Mouse (Mus musculus): Measurements from ENCODE around the gene Nudt22. TPM values are rescaled to one million over a fixed set of nuclear protein-coding genes. Genes with fewer than 3 reads are reported as not detected.
A peak's percentile ranks its signal among the peaks of the same experiment; 100 is the strongest.

Gene Nudt22
- total and polyA plus RNA-seq, 2 experiments: 14.4 to 30.9 TPM

GRCm38 (mm10) chr19:6990712-6991111 lies 5.2 kb downstream of the Nudt22 start:
- no peak for DNase-seq (ENCODE audit: extremely low read depth, low read depth, low spot score)
- no peak for TF ChIP-seq POLR2A (IDR thresholded peaks at IDR 0.05; ENCODE audit: extremely low read depth, insufficient read depth, low read length)
- TF ChIP-seq CTCF (IDR thresholded peaks at IDR 0.05; ENCODE audit: low read depth, low read length): no peak
- H3K4me1 ChIP-seq (ENCODE audit: control insufficient read depth, insufficient read depth, low read length): peaks cover 10% of the 10 kb centered on the region
- WGBS: 93% methylated on average over 6 of the region's 6 CpGs
- no peaks in the 10 kb centered on the region for H3K79me2 ChIP-seq (ENCODE audit: control insufficient read depth, insufficient read depth, low read length)
- H3K4me3 ChIP-seq (ENCODE audit: insufficient read depth, low read depth, low read length): no peak overlapping the region
- H3K27ac ChIP-seq (replicated peaks; ENCODE audit: insufficient read depth, low read depth, low read length): no peak overlapping the region
- no peaks in the 10 kb centered on the region for H3K36me3 ChIP-seq (ENCODE audit: control insufficient read depth, insufficient read depth, low read length)
- H3K9ac ChIP-seq (ENCODE audit: low read depth, low read length): no peak overlapping the region
- no peaks in the 10 kb centered on the region for H3K27me3 ChIP-seq (ENCODE audit: control insufficient read depth, insufficient read depth, low read length)

- H3K79me2 ChIP-seq (ENCODE audit: control insufficient read depth, insufficient read depth, low read length): no peaks in the 10 kb centered on the region
- no peak overlapping the region for H3K4me3 ChIP-seq (ENCODE audit: insufficient read depth, low read depth, low read length)
- no peak for DNase-seq (ENCODE audit: extremely low read depth, low read depth, low spot score)
- H3K27ac ChIP-seq (replicated peaks; ENCODE audit: insufficient read depth, low read depth, low read length): no peak overlapping the region
- H3K4me1 ChIP-seq (ENCODE audit: control insufficient read depth, insufficient read depth, low read length): peaks cover 5% of the 10 kb centered on the region; the same call in 1 of the 2 replicates
- H3K9ac ChIP-seq (ENCODE audit: low read depth, low read length): no peak overlapping the region
- TF ChIP-seq CTCF (IDR thresholded peaks at IDR 0.05; ENCODE audit: low read depth, low read length): no peak
- TF ChIP-seq POLR2A (IDR thresholded peaks at IDR 0.05; ENCODE audit: extremely low read depth, insufficient read depth, low read length): no peak
- WGBS: 93% methylated on average over 8 of the region's 8 CpGs
- H3K36me3 ChIP-seq (ENCODE audit: control insufficient read depth, insufficient read depth, low read length): no peaks in the 10 kb centered on the region
- no peaks in the 10 kb centered on the region for H3K27me3 ChIP-seq (ENCODE audit: control insufficient read depth, insufficient read depth, low read length)
These were observed 6.7 kb downstream of the Nudt22 start for GRCm38 (mm10) chr19:6989251-6989650.

GRCm38 (mm10) chr19:6987904-6988285 lies 8.0 kb downstream of the Nudt22 start:
- peak overlapping the region; percentile 98 for H3K9ac ChIP-seq (ENCODE audit: low read depth, low read length)
- 0 out of 2 replicates have a peak overlapping the region, but pooled peaks have one; percentile 38 for H3K27ac ChIP-seq (replicated peaks; ENCODE audit: insufficient read depth, low read depth, low read length)
- no peaks in the 10 kb centered on the region for H3K27me3 ChIP-seq (ENCODE audit: control insufficient read depth, insufficient read depth, low read length)
- no peaks in the 10 kb centered on the region for H3K36me3 ChIP-seq (ENCODE audit: control insufficient read depth, insufficient read depth, low read length)
- no peaks in the 10 kb centered on the region for H3K79me2 ChIP-seq (ENCODE audit: control insufficient read depth, insufficient read depth, low read length)
- DNase-seq (ENCODE audit: extremely low read depth, low read depth, low spot score): no peak
- 8% methylated on average over 8 of the region's 8 CpGs for WGBS
- no peak for TF ChIP-seq CTCF (IDR thresholded peaks at IDR 0.05; ENCODE audit: low read depth, low read length)
- no peak for TF ChIP-seq POLR2A (IDR thresholded peaks at IDR 0.05; ENCODE audit: extremely low read depth, insufficient read depth, low read length)
- H3K4me3 ChIP-seq (ENCODE audit: insufficient read depth, low read depth, low read length): peak overlapping the region; percentile 89
- H3K4me1 ChIP-seq (ENCODE audit: control insufficient read depth, insufficient read depth, low read length): peaks cover 5% of the 10 kb centered on the region; the same call in 1 of the 2 replicates

- TF ChIP-seq POLR2A (IDR thresholded peaks at IDR 0.05; ENCODE audit: extremely low read depth, insufficient read depth, low read length) (0 out of 2 replicates have a peak, but pooled peaks have one; percentile 22), CTCF (IDR thresholded peaks at IDR 0.05; ENCODE audit: low read depth, low read length) (no peak)
- H3K4me3 ChIP-seq (ENCODE audit: insufficient read depth, low read depth, low read length): peak within 1 kb of the TSS; percentile 89
- H3K27ac ChIP-seq (replicated peaks; ENCODE audit: insufficient read depth, low read depth, low read length): peak within 1 kb of the TSS; percentile 89
These were observed 8.6 kb downstream of the Nudt22 start, which contains the start of gene Vegfb for GRCm38 (mm10) chr19:6987061-6987903. Gene Vegfb, minus strand, starts transcription at chr19:6987651.

GRCm38 (mm10) chr19:6985951-6986708 lies 9.8 kb downstream of the Nudt22 start:
- TF ChIP-seq CTCF (IDR thresholded peaks at IDR 0.05; ENCODE audit: low read depth, low read length) (no peak), POLR2A (IDR thresholded peaks at IDR 0.05; ENCODE audit: extremely low read depth, insufficient read depth, low read length) (no peak)
- Histone ChIP-seq H3K4me1 (ENCODE audit: control insufficient read depth, insufficient read depth, low read length) (peaks cover 7% of the 10 kb centered on the region), H3K4me3 (ENCODE audit: insufficient read depth, low read depth, low read length) (no peak overlapping the region), H3K27ac (replicated peaks; ENCODE audit: insufficient read depth, low read depth, low read length) (no peak overlapping the region), H3K9ac (ENCODE audit: low read depth, low read length) (no peak overlapping the region), H3K79me2 (ENCODE audit: control insufficient read depth, insufficient read depth, low read length) (no peaks in the 10 kb centered on the region), H3K27me3 (ENCODE audit: control insufficient read depth, insufficient read depth, low read length) (no peaks in the 10 kb centered on the region), H3K36me3 (ENCODE audit: control insufficient read depth, insufficient read depth, low read length) (no peaks in the 10 kb centered on the region)
- DNase-seq (ENCODE audit: extremely low read depth, low read depth, low spot score): no peak
- 87% methylated on average over 10 of the region's 10 CpGs for WGBS

More at GRCm38 (mm10) chr19:6987061-6987903, 8.6 kb downstream of the Nudt22 start, which contains the start of gene Vegfb:
- H3K36me3 ChIP-seq (ENCODE audit: control insufficient read depth, insufficient read depth, low read length): no peaks in the 10 kb centered on the region
- DNase-seq (ENCODE audit: extremely low read depth, low read depth, low spot score): peak; percentile 48
- peaks cover 5% of the 10 kb centered on the region; the same call in 1 of the 2 replicates for H3K4me1 ChIP-seq (ENCODE audit: control insufficient read depth, insufficient read depth, low read length)
- H3K79me2 ChIP-seq (ENCODE audit: control insufficient read depth, insufficient read depth, low read length): no peaks in the 10 kb centered on the region
- peak within 1 kb of the TSS; percentile 98 for H3K9ac ChIP-seq (ENCODE audit: low read depth, low read length)
- under 1% methylated on average over 80 of the region's 85 CpGs for WGBS
- no peaks in the 10 kb centered on the region for H3K27me3 ChIP-seq (ENCODE audit: control insufficient read depth, insufficient read depth, low read length)

All from liver, adult 2 months (tissue).